Mouse (Mus musculus) monocyte, adult 5-6 weeks (primary cell): ENCODE results near the gene Ntrk2. TPM values are rescaled to one million over a fixed set of nuclear protein-coding genes. Genes with fewer than 3 reads are reported as not detected.
"Not testable (repeated sequence)": the region's sequence is repeated elsewhere in the genome, so short reads cannot be mapped to it uniquely, and the experiment has no call there.

ENCODE experiments used
- ATAC-seq: fragments of 153-309, 156-312 bp; replicated peaks from 2 replicates; pipeline ENCODE4 v1.8.0; 2017; ENCODE audit warnings: mild to moderate bottlenecking; ENCODE audit not compliant: low TSS enrichment, insufficient number of reproducible peaks, severe bottlenecking, poor library complexity, low FRiP score
- total RNA-seq: library from RNA; stranded (forward); fragments of 200-1000, 200-491, 200-594 nt; gene quantifications from 3 replicates; pipeline ENCODE4 v1.2.3, GENCODE M21; 2017

Gene Ntrk2
- total RNA-seq, 1 experiment from 2014 or later, result not detected

DNA sequence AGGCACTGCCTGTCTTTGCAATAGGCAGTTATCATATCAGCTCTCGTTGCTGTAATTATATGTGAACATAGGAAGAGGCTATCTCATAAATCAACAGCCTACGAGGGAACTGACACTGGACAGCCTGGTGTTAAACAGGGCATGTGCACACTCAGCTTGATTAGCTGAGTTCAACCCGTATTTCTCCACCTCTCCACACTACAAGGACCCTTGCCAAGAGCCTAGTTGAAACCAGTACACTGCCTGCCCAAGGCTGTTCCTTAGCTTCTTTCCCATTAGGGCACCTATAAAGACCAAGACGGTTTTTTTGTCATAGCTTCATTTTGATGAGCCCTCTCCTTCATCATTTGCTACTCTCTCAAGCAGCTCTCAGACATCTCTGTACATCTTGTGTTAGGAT lies 270.1 kb downstream of the Ntrk2 start:
- ATAC-seq, result no peak

DNA sequence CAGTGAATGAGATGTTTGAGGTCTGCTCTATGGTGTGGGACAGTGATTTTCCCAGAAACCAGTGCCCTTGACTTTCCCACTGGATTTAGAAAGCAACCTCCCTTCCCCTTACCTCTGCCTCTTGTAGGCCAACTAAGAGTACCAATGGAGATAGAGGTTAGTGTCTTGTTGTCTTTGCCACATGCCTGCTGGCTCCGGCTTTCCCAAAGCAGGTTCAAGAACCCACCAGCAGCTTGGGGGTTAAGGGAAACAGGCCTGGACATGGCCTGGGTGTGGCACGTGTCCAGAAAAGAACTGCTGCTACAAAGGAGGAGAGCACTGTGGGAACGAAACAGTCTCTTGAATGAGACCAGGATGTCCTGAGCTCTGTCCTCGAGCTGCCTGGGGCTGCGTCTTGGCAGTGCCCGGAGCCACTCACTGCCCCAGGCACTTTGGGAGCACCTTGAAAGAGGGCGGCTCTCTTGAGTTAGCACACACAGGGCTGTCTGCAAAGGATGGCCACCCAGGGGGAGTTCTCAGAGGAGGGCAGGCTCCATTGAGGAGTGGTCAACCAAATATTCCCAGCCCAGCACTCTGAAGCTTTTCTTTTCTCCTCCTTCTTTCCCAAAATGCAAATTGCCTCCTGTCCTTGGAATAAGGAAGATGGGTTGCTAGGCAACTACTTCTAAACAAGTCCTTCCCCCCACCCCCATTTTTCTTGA lies 273.5 kb downstream of the Ntrk2 start:
- no peak for ATAC-seq

DNA sequence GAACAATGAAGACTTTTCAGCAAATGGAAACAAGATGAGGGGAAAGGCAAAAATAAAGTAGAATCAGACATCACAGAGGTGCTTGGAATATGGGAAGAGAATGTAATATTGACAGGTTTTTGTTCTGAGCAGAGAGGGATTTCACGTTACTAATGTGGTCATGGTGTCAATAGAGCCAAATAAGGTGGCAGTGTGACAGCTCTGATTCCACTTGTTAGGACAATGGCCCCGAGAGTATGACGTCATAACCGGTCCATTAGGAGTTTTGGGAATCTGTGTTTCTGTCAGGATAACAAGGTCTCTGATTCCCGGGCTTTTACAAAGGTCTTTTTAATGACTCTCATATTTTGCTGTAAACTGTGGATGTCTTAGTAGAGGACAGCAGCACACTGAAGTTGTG lies 274.1 kb downstream of the Ntrk2 start:
- no peak for ATAC-seq

DNA sequence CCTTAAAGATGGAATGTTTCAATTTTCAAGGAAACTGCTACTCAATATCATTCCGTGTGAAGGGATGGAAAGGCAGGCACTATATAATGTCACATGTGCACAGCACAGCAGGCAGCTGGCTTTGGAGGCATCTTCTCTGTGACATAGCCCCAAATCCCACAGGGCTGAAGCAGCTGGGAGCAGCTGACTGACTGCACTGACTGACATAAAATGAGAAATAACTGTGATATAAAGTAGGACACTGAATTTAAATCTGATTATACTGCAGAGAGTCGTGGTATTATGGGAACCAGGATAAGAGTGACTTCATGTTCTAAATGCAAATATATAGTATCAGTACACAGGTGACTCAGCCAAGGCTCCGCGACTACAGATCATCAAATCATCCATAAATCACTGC lies 282.6 kb downstream of the Ntrk2 start:
- ATAC-seq, result no peak

DNA sequence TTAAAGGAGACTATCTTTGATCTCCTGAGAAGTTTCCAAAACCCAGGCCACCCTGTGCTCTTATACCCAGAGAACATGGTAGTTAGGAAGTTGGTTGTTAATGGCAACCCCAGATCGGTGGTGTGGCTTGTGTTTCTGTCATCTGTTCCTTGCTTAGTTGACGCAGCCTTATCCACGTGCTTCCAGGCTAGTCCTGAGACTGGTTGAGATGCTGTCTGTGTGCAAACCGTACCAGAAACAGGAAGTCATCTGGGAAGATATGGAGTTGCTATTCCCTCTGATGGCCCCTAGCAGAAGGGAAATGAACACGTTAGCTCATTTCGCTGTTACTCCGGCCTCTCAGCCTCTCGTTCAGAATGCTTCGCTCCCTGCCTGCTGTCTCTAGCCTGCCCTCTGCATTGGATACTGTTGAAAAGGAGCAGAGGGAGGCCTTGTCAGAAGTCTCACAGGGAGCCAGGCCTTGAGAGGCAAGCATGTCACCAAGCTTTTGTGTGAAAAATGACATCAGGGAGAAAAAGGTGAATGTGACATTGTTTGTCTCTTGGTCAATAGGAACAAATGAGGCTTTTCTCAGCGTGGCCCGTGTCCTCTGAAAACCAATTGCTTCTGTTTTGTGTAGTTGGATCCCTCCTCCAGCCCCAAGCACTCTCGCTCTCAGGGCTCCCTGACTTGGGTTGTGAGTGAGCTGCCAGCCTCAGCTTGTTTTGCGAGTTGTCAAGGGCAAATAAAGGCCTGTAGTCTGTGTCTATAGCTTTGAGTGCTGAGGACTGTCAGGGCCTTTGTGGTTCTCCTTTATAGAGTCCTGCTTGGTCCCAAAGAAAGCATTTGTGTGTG lies 285.0 kb downstream of the Ntrk2 start:
- no peak for ATAC-seq

DNA sequence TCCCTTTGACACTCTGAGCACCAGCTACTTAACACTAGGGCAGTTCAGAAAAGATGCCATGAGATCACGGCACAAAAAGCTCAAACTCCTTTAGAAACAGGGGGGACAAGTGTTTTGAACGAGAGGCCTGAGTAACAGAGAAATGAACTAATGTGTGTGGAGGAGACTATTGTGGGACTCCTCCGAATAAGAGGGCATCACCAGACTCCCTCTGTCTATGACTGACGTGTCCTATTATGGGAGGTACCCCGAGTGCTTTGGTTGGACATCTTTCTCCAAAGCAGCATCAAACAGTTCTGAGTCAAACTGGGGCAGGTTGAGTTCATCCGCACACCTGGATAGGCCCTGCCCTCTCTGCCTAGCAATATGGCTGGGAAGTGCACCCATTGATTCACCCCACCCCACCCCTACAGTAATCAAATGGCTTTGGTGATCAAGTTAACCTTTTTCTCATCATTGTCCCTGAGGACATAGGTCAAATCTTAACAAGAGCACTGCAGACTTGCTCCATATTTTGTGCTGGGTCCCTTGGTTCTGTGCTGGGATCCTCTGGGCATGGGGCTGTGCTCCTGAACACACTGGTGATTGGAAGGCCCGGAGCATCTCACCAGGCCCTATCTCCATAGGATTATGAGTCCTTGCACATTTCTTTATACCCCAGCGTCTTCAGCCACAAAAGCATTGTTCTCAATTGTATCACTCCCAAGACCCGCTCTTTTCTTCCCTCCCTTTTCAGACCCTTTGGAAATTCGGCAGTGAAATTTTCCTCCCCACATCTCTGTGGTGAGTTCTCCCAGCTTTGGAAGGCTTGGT lies 285.9 kb downstream of the Ntrk2 start:
- no peak for ATAC-seq

DNA sequence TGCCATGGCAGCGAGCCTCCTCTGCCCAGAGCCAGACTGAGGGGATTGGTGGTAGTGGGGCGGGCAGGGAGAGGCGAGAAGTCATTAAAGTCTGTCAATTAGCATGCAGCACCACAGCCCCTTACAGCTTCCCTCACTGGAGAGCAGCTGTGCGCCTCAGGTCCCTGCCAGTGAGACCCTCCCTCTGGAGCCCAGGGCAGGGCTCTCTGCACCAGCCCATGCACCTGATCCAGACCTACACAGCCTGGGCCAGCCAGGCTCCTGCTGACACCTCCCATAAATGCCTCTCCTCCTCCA lies 286.4 kb downstream of the Ntrk2 start:
- no peak for ATAC-seq

DNA sequence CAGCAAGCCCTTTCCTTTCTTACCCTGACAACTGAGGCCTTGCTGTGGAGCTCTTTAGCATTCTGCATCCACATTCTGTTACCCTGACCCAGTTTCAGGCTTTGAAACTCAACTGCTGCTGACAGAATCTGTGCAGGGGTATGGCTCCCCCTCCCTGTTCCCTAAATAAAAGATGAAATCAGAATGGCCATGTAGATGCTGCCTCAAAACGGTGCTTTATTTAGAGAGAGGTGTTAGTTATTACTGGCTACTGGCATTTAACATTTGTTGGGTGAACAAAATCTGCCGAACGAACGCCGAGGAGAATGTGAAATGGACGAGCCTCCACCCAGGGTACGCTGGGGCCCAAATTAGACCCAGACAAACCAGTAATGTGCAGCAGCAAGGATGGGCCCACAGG lies 288.4 kb downstream of the Ntrk2 start:
- ATAC-seq, result no peak

DNA sequence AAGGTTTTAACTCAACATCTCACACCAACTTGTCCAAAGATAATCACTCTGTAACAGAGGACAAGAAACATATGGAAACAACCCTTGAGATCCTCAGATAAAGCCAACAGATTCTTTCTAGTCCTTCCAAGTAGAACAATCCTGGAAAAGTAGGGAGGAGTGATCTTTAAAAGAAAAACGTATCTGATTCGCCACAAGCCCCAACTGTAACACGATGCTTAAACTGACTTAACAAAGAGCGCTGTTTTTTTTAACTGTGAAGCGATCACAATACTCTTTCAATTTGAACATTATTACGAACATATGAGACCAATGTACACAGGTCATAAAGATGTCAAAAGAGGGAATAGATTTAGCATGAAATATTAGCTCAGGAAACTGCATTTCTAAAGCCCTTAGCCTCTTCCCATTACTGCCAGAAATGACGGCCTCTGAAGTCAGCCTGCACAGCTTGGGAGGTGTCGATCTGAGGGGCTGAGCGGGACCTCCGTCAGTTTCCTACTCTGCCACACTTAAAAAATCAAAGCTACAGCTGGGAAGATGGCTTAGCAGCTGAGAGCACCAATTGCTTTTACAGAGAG lies 289.5 kb downstream of the Ntrk2 start:
- no peak for ATAC-seq

DNA sequence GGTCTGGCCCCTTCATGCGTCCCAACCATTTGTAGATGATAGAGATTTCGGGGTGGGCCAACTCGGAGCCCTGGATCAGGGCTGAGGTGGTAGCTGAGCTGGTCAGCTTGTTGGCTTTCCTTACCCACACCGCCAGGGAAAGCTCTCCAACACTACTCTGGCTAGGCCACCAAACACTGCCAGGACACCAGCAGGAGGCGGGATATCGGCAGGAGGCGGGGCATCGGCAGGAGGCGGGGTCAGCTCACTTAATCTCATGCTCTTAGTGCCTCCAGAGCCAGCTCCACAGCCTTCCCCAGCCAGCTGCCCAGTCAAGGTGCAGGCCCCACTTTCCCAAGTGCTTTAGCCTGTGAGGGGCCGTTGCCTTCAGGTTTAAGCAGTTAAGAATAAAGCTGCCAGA lies 293.7 kb downstream of the Ntrk2 start:
- ATAC-seq, result no peak

DNA sequence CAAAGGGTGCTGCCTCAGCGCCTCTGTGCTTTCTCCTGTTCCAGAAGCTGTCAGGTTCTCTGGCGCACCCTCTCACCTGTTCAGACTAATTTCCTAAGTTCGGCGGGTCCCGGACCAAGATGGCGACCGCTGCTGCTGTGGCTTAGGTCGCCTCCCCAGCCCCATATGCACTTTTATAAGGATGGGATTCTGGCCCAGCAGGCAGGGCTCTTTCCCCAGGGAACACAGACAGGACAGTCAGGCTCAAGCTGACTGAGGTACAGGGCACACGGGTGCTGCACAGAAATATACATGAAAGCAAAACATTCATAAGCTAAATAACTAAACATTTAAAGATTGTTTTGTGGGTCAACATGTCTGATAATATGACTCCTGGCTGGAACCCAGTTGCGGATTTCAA lies 301.4 kb downstream of the Ntrk2 start:
- ATAC-seq, result not testable (repeated sequence)

DNA sequence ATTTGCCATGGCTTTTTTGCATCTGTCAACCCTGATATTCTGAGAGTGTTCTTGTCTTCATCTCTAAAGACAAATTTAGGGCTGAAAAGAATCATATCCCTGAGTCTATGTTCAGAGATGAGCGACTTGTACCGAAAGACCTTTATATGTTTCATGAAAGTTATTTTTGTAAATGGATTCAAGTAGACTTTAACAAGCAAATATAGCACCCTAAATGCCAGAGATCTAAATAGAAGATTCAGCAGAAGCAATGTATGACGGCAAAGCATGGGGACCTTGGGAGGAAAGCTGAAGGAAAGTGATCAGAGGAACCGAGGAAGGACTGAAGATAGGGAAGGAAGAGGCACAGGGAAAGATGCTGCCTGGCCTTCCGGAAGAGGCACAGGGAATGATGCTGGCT lies 303.7 kb downstream of the Ntrk2 start:
- ATAC-seq, result no peak

DNA sequence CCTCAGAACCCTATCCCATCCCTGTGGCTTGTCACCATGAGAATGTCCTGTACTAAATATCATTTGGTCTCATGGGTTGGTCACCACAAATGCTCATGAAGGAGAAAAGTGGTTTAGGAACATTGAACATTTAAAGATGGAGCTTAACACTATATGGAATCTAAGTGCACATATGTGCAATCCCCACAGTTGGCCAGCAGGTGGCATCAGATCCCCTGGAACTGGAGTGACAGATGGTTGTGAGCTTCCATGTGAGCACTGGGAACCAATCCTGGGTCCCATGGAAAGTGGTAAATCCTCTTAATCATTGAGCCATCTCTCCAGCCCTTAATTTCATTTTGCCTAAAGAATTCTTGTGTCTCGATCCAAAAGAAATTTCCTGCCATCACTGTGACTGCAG lies 308.3 kb downstream of the Ntrk2 start:
- no peak for ATAC-seq

DNA sequence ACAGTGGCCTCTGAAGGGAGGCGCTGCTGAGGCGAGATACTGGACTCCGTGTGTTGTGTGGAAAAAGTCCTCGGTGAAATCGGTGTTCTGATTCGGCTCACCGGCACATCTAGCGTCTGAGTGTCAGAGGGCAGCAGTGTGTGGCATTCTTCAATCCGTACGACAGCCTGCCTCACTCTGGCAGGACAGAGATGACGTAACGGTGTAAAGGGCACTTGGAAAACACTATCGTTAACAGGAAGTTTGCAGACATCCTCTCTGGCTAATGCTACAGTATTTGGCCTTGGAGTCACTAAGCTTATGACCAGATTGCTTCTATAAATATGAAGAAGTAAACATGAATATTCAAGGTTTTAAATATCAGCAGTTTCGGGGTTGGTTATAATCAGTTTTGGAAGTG lies 309.2 kb downstream of the Ntrk2 start:
- no peak for ATAC-seq

DNA sequence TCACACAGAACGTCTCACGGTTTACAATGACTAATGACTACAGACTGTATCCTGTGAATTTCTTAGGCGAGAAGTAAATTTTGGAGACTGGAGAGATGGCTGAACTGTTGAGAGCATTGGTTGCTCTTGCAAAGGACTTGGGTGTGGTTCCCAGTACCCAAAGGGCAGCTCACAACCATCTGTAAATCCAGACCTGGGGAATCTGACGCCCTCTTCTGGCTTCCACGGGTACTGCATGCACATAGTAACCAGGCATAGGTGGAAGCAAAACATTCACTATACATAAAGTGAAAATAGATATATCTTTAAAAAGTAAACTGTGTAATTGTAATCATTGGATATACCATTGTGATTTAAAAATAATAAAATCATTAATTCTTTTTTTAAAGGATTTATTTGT lies 310.9 kb downstream of the Ntrk2 start:
- no peak for ATAC-seq

DNA sequence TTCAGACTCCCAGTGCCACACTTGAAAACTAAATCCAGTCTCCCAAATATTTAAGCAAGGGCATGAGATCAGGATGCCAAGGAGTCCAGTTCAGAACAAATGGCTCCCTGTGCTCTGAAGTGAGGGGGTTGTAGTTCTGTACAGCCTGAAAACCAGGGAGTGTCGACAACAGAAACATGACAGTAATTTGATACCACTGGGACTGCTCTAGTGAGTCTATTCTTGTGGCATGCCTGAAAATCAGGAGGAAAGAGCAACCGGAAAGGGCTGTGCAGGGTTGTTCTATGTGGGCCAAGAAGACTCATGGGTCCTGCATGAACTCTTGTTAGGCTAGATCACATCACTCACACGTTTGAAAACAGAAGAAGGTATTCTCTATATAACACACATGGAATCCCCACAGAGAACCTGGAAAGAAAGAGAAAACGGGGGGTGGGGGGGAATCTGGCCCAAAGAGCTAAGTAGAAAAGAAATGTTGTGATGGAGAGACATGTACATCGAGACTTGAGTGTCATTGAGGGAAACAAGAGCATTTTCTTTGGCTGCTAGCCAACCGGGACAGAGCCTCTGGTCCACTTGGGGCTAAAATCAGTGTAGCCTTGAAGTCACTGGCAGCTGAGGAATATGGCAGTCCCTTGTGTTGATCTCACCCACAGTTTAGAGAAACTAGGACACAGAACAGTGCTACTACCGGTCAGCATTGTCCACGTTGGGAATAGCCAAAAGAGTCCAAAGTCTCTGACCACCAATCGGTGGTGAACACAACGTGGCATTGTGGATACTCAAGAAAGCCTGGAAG lies 313.4 kb downstream of the Ntrk2 start:
- no peak for ATAC-seq

DNA sequence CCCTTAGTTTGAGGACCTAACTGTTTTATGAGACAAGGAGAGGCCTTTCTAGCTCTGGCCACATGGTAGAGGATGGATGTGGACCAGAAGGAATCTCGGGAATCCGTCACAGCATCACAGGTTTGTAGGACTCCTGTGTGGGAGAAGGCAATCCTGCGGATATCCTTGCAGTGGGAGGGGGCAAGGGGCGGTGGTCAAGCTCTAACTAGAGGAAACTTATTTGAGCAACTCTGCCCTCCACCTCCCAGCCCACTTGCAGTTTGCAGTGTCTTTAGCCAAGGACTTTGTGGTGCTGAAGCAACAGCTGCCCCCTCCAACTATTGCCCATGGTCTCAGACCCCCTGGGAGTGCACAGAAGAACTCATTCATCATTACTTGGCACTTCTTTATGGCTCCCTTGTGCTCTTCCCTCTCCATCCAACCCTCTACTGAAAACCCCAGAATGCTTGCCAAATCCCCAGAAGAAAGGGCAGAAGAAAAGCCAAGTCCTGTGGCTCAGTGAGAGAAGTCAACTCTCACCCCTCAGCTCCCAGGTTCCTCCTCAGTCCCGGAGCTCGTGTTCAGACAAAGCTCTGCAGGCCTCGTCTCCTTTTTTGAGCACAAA lies 336.9 kb downstream of the Ntrk2 start:
- no peak for ATAC-seq

DNA sequence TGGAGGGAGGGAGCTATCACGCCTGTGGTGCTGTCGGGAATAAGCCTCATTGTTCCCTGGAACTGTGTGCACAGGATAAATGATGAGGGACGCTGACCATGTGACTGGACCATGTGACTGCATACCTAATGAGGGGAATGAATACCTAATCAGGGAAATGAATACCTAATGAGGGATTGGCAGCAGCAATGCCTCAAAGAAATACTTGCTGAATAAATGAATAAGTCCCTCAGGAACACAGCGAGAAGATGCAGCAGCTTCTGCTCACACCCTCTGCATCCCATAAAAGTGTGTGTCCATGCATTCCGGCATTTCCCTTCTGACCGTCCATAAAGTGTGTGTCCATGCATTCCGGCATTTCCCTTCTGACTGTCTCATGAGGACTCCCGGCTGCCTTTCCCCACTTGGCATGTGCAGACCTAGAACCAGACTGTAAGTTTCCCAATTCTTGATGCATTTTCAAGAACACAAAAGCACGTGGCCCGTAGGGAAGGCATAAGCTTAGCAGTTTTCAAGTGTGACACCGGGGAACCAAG lies 338.0 kb downstream of the Ntrk2 start:
- ATAC-seq, result no peak
